In the genomic region with DNA sequence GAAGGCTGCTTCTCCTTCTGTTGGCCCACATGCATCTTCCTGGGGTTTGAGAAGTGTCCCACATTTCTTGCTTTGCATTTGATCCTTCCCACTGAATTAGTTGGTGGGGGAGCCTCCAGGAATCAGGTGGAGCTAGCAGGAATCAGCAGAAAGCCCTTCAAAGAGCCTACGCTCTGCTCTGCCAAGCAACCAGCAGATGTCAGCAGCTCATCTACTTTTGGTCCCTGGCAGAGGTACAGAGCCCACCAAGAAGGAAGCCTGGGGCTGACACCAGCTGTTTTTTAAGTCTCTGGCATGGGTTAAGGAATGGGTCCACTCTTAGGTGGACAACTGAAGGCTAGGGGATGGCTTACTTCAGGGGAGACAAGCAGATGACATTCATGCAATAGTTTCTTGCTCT, we compare ENCODE assay signal across 8 mouse cellular contexts.
DNase-seq lines count a peak whose midpoint lies in the region; ATAC-seq and TF ChIP-seq lines count a peak whose summit lies in the region.

No protein-coding gene starts in this region.

- H3K27ac ChIP-seq in kidney, embryonic 15.5 days: no peak overlapping the region
- no peak overlapping the region for H3K27ac ChIP-seq in forebrain, postnatal 0 days (ENCODE audit: low read depth, low read length)
- H3K27ac ChIP-seq in midbrain, embryonic 15.5 days: no peak overlapping the region

- no peak overlapping the region for H3K4me2 ChIP-seq in kidney, embryonic 15.5 days
- no peak overlapping the region for H3K4me2 ChIP-seq in forebrain, postnatal 0 days (ENCODE audit: low read depth)
- no peak overlapping the region for H3K4me2 ChIP-seq in midbrain, embryonic 15.5 days

- no peak overlapping the region for H3K9ac ChIP-seq in kidney, embryonic 15.5 days
- H3K9ac ChIP-seq in forebrain, postnatal 0 days: no peak overlapping the region
- H3K9ac ChIP-seq in midbrain, embryonic 15.5 days: no peak overlapping the region

- 0 out of 2 replicates have a peak, but pooled peaks cover 4% of the 10 kb centered on the region for H3K9me3 ChIP-seq in kidney, embryonic 15.5 days (replicated peaks)
- peaks cover 9% of the 10 kb centered on the region; the same call in 1 of the 2 replicates for H3K9me3 ChIP-seq in forebrain, postnatal 0 days (ENCODE audit: low read length)
- no peaks in the 10 kb centered on the region for H3K9me3 ChIP-seq in midbrain, embryonic 15.5 days

- H3K4me3 ChIP-seq in kidney, embryonic 15.5 days (replicated peaks): no peak overlapping the region
- H3K4me3 ChIP-seq in forebrain, postnatal 0 days (ENCODE audit: low read depth, low read length): no peak overlapping the region
- no peak overlapping the region for H3K4me3 ChIP-seq in midbrain, embryonic 15.5 days

- 24% methylated on average over 1 of the region's 1 CpGs for WGBS in kidney, embryonic 15.5 days
- WGBS in forebrain, postnatal 0 days: 29% methylated on average over 1 of the region's 1 CpGs
- 24% methylated on average over 1 of the region's 1 CpGs for WGBS in midbrain, embryonic 15.5 days

- H3K27me3 ChIP-seq in kidney, embryonic 15.5 days: no peaks in the 10 kb centered on the region
- no peaks in the 10 kb centered on the region; the same call in 1 of the 2 replicates for H3K27me3 ChIP-seq in forebrain, postnatal 0 days (ENCODE audit: insufficient read depth, low read length)
- no peaks in the 10 kb centered on the region; the same call in 1 of the 2 replicates for H3K27me3 ChIP-seq in midbrain, embryonic 15.5 days (replicated peaks)

- H3K36me3 ChIP-seq in kidney, embryonic 15.5 days: no peaks in the 10 kb centered on the region
- H3K36me3 ChIP-seq in forebrain, postnatal 0 days (ENCODE audit: insufficient read depth): no peaks in the 10 kb centered on the region
- no peaks in the 10 kb centered on the region for H3K36me3 ChIP-seq in midbrain, embryonic 15.5 days (replicated peaks)

- H3K4me1 ChIP-seq in kidney, embryonic 15.5 days: no peaks in the 10 kb centered on the region
- no peaks in the 10 kb centered on the region for H3K4me1 ChIP-seq in forebrain, postnatal 0 days (ENCODE audit: insufficient read depth)
- 0 out of 2 replicates have a peak, but pooled peaks cover 5% of the 10 kb centered on the region for H3K4me1 ChIP-seq in midbrain, embryonic 15.5 days

- no peak for TF ChIP-seq POLR2A in brain, embryonic 14.5 days (IDR thresholded peaks at IDR 0.05; ENCODE audit: borderline replicate concordance, extremely low read depth, insufficient read depth, insufficient read length, poor library complexity, severe bottlenecking)

- peak; percentile 87 for TF ChIP-seq CTCF in brain, embryonic 14.5 days (IDR thresholded peaks at IDR 0.05; ENCODE audit: borderline replicate concordance, extremely low read depth, insufficient read depth, insufficient read length)
- peak; percentile 85 for TF ChIP-seq CTCF in forebrain, postnatal 0 days (IDR thresholded peaks at IDR 0.05; ENCODE audit: low read depth)

- ATAC-seq in kidney, embryonic 15.5 days (replicated peaks; ENCODE audit: low FRiP score): no peak
- peak; percentile 69 for ATAC-seq in forebrain, postnatal 0 days
- peak; percentile 67; the same call in 1 of the 2 replicates for ATAC-seq in midbrain, embryonic 15.5 days (replicated peaks)
- ATAC-seq in erythroblast, adult 5-6 weeks (replicated peaks; ENCODE audit: low FRiP score, poor library complexity, severe bottlenecking): no peak

- peak; percentile 36 for DNase-seq in kidney, adult 18-20 months
- DNase-seq in brain, embryonic 14.5 days (ENCODE audit: low read depth): peak; percentile 90
- DNase-seq in forebrain, postnatal 0 days: peak; percentile 82
- peak; percentile 5 to 60 for DNase-seq in layer of hippocampus, adult 18-20 months (ENCODE audit: low spot score in 2 of 2)
- no peak for DNase-seq in spleen, postnatal 4 days (ENCODE audit: low spot score in 2 of 2)

Comparison
In these comparisons a context has a peak if more than half of its experiments do, and no peak if none do; other contexts are left out.
1. DNase-seq: peak in kidney, adult 18-20 months (single experiment), brain, embryonic 14.5 days (single experiment), forebrain, postnatal 0 days (single experiment) and layer of hippocampus, adult 18-20 months (2 of 2); none in spleen, postnatal 4 days (0 of 2).
2. ATAC-seq: peak in forebrain, postnatal 0 days (single experiment) and midbrain, embryonic 15.5 days (single experiment); none in kidney, embryonic 15.5 days (single experiment) and erythroblast, adult 5-6 weeks (single experiment).